In genomic region chr17:24139256-24139655, GRCm38 (mm10) we compare ENCODE assay signal across 1 mouse cellular context.
TF ChIP-seq lines count a peak whose summit lies in the region.

No protein-coding gene starts in this region.

TF ChIP-seq in CH12.LX, 34 proteins besides CTCF, POLR2A, EP300 and RAD21 (continued from another document):
- TF ChIP-seq ETS1 (conservative IDR thresholded peaks at IDR 0.05; ENCODE audit: low read depth, low read length) (0 out of 2 replicates have a peak, but pooled peaks have one; percentile 13), ZNF384 (IDR thresholded peaks at IDR 0.05; ENCODE audit: low read depth, low read length) (no peak), BHLHE40 (IDR thresholded peaks at IDR 0.05; ENCODE audit: low read depth, low read length) (peak; percentile 86), GABPA (IDR thresholded peaks at IDR 0.05; ENCODE audit: insufficient replicate concordance, low read depth, low read length) (no peak), MEF2A (IDR thresholded peaks at IDR 0.05; ENCODE audit: borderline replicate concordance, low read depth, low read length) (no peak), POLR2AphosphoS2 (IDR thresholded peaks at IDR 0.05; ENCODE audit: low read depth, low read length) (no peak), IRF4 (IDR thresholded peaks at IDR 0.05; ENCODE audit: low read depth, low read length) (no peak), USF2 (conservative IDR thresholded peaks at IDR 0.05; ENCODE audit: low read depth, low read length) (peak; percentile 56), KAT2A (IDR thresholded peaks at IDR 0.05; ENCODE audit: insufficient replicate concordance, low read length) (no peak)
TF ChIP-seq in CH12.LX: peak in this region for 4.
